Mouse (Mus musculus): ENCODE measurements around the gene Lin7b.
"Not testable (repeated sequence)": the region's sequence is repeated elsewhere in the genome, so short reads cannot be mapped to it uniquely, and the experiment has no call there.

Lin7b gene

DNA sequence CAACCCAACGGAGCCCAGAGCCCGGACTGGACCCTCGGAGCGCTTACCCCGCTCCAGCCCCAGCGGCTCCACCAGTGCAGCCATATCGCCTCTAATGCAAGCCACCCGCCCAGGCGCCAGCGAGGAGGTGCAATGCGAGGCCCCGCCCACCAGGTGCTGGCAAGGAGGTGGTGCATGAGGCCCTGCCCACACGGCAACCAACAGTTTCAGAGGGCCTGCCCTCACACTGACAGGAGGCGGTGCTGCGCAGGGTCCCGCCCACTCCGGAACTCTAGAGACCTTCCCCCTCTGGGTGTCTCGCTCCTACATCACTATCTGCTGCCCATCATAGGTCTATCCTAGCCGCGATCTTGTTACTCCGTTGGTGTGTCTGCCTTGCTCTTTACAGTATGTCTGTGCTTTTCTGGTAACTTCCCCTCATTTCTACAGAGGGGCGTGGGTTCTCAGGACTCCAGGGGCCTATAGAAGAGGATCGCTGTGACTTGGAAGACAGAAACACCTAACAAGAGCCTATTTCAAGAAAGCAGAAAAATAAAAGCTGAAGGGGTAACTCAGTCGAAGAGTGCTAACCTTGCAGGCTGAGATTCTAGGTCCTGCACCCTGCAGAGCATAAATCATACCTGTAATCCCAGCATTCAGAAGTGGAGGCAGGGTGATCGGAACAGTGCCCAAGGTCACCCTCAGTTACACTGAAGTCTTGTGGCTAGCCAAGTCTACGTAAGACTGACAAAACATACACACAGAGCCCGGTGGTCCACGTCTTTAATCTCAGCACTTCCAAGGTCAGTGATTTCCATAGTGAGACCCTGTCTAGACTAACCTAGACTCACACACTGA, at the start of gene Lin7b:
Gene Lin7b (minus strand): TSS at position 109 of the 837 bp plus-strand sequence.
- DNase-seq (ENCODE audit: low spot score), result peak; percentile 86

DNA sequence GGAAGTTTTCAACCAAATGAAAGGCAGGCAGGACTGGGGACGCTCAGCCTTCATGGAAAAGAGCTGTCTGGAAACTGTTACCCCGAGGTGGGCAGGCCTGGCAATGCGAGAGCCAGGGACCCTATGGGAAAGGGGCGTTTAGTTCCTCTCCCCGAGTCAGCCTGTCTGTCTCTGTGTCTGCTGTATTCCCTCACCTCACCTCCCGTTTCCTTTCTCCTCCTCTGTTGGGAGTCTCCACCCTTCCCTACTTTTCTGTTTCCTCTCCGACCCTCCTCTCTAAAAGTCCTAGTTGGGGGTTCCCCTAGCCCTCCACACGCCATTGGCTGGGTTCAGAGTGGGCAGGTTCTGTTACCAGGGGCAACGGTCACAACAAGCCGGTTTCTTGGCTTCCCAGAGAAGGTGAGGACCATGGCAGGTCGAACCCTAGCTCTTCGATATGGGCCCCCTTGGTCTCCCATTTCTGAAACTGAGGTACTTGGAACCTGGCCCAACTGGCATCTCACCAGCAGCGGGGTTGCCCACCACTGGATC, 47.6 kb upstream of the Lin7b start:
- no peak for DNase-seq (ENCODE audit: low spot score)

DNA sequence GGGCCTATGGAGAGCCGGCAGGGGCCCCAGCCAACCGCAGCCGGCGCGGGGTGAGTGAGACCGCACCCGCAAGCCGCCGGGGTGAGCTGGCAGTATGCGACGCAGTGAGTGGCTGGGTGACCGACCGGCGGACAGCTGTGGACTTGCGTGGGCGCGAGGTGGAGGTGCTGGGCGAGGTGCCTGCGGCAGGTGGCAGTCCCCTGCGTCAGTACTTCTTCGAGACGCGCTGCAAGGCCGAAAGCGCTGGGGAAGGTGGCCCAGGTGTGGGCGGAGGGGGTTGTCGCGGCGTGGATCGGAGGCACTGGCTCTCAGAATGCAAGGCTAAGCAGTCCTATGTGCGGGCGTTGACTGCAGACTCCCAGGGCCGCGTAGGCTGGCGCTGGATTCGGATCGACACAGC, 45.3 kb upstream of the Lin7b start:
- DNase-seq (ENCODE audit: low spot score), result no peak

DNA sequence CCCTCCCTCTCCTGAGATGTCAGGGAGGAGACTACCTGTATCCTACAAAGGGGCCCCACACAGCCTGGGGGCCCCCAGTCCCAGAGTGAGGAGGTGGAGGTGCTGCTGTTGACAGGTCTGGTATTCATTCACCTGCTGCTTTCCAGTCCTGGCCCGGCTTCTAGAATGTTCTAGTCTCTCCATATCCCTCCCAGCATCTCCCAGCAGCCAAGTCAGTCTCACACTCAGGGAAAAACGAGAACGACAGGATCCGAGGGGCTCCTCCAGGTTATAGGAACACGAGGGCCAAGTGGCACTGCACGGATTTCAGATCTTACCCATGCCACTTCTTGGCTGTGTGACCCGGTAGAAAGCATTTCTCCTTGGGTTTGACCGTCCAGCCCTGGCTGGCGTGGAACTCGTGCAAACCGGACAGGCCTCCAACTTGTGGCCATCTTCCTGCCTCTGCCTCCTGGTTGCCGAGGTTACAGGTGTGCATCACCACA, 44.4 kb upstream of the Lin7b start:
- no peak for DNase-seq (ENCODE audit: low spot score)

DNA sequence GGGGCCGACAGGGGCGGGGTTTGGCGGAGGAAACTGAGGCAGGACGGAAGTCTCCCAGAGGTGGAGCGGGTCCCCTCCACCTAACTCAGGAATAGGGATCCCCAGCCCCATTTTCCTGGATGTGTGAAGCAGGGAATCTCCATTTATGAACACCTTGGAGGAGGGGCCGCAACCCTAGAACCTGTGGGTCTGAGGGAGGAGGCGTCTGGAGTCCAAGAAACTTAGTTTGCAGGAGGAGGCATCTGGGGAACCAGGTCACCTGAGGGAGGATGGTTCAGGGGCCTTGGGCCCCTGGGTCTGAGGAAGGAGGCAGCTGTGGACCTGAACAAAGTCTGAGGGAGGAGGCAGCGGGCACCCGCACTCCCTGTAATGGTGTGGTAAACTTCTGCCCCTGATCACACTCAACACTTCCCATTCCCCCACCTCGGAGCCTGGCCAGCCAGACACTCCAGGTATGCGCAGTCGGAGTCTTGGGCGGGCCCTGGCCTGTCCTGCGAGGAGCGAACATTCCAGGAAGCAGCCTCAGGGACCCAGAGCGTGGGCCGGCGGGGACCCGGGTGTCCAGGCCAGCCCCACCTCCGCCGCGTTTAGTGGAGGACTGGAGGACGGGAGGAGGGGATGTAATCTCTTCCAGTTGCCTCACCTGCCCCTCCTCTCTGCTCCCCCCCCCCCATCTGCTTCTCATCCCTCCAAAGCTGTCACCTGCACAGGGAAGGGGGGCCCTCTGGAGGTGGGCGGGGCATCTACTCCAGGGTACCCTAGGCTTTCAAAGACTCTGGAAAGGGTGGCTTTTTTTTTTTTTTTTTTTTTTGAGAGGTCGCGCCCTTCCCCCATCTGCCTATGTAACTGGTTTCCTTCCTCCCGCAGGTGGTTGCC, 43.7 kb upstream of the Lin7b start:
- no peak for DNase-seq (ENCODE audit: low spot score)

DNA sequence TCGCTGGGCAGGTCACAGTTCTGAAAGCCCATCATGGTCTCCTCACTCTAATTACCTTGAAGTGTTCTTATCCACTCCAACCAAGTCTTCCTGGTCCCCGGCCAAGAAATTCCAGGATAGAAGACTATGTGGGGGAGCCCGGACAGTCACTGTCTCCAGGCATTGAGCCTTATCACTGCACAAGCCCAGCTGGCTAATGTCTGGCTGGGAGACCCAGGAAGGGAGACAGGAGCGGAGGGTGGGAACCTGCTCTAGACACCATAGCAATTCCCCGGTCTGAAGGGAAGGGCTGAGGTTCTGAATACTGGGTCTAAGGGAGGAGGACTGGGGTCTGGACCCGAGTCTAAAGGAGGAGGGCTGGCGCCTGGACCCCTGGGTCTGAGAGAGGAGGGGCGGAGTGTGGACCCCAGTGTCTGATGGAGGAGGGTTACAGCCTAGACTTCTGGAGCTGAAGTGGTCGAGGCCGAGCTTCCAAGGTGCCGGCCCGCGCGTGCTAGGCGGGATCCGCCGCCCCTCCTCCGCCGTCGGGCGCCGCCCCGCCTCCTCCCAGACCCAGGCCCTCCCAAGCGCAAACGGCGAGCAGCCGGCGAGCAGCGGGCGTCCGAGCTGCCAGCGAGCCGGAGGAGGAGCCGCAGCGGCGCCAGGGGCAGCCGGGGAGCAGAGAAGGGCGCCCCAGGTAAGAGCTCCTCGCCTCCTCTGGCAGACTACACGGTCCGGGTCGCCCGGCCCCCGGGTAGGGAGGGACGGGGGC, 42.9 kb upstream of the Lin7b start, which contains the start of gene Ntf5:
Gene Ntf5 (plus strand): TSS at position 583 of the 751 bp plus-strand sequence.
- DNase-seq (ENCODE audit: low spot score), result peak; percentile 63

DNA sequence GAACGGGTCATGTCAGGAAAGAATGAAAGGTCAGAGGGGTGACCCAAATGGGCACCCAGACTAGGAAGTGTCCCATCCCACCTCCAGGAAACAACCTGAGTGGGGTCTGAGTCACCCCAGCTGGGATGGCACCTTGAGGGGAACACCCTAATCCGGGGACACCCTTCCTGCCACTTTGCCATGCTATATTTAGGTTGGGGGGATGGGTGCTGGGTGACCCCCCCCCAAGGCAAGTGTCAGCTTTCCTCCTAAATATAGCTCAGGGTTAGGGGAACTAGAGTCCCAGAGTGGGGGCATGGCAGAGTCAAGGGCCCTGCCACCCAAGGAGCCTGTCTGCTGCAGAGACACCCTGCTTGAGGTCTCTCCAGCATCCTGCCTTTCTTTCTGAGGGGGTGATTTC, 42.0 kb upstream of the Lin7b start:
- DNase-seq (ENCODE audit: low spot score), result no peak

DNA sequence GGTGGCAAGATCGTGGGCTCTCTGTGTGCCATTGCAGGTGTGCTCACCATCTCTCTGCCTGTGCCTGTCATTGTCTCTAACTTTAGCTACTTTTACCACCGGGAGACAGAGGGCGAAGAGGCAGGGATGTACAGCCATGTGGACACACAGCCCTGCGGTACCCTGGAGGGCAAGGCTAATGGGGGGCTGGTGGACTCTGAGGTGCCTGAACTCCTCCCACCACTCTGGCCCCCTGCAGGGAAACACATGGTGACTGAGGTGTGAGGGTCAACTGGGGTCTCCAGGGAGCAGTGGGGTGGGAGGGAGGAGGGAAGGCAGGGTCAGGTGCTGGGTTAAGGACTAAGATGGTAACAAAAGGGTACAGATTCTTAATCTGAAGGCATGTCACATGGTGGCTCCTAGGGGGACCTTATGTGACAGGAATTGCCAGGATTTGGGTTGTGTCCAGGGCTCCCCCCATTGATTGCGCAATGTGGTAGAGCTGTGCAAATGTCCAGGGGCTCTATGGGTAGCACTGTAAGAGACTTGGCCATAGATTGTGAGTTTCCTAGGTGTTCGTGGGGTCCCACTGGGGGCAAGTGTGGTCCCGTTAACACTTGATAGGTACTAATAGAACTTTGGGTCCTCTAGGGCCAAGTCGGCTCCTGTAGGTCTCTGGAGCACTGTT, 39.2 kb upstream of the Lin7b start:
- DNase-seq (ENCODE audit: low spot score), result no peak

DNA sequence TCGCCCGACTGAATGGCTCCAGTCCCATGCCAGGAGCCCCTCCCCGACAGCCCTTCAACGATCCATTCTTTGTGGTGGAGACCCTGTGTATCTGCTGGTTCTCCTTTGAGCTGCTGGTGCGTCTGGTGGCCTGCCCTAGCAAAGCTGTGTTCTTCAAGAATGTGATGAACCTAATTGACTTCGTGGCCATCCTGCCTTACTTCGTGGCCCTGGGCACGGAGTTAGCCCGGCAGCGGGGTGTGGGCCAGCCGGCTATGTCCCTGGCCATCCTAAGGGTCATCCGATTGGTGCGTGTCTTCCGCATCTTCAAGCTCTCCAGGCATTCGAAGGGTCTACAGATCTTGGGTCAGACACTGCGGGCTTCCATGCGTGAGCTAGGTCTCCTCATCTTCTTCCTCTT, 38.6 kb upstream of the Lin7b start:
- DNase-seq (ENCODE audit: low spot score), result no peak

DNA sequence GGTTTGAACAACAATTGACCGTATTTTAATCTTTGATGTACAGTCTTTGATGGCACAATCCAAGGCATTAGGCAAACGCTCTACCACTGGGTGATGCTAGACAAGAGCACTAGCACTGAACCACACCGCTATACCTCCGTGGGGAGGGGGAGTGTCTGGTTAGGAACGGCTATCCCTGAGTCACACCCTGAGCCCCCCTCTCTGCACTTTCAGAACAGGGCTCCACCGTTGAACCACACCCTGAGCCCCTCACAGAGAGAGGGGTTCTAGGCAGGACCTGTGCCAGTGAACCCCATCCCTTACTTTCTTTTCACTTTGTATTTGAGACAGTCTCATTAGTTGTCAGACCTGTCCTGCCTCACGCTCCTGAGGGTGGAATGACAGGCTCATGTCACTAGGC, 38.0 kb upstream of the Lin7b start:
- DNase-seq (ENCODE audit: low spot score), result no peak

DNA sequence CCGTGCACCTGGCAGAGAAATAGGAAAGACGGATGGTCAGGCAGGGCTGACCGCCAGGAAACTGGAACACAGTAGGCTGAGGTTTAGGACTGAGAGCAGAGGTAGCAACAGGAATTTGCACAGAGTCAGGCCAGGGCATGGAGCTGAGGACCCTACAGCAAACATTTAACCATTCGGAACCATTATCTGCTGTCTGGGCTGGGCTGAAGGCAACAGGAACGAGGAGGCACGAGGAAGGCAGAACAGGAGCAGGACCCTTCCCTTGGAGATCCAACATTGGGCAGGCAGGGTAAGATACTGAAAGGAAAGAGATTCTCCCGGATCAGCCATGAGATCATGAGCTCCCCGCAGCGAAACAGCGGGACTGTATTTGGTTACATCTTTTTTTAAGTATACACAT, 37.5 kb upstream of the Lin7b start:
- no peak for DNase-seq (ENCODE audit: low spot score)

DNA sequence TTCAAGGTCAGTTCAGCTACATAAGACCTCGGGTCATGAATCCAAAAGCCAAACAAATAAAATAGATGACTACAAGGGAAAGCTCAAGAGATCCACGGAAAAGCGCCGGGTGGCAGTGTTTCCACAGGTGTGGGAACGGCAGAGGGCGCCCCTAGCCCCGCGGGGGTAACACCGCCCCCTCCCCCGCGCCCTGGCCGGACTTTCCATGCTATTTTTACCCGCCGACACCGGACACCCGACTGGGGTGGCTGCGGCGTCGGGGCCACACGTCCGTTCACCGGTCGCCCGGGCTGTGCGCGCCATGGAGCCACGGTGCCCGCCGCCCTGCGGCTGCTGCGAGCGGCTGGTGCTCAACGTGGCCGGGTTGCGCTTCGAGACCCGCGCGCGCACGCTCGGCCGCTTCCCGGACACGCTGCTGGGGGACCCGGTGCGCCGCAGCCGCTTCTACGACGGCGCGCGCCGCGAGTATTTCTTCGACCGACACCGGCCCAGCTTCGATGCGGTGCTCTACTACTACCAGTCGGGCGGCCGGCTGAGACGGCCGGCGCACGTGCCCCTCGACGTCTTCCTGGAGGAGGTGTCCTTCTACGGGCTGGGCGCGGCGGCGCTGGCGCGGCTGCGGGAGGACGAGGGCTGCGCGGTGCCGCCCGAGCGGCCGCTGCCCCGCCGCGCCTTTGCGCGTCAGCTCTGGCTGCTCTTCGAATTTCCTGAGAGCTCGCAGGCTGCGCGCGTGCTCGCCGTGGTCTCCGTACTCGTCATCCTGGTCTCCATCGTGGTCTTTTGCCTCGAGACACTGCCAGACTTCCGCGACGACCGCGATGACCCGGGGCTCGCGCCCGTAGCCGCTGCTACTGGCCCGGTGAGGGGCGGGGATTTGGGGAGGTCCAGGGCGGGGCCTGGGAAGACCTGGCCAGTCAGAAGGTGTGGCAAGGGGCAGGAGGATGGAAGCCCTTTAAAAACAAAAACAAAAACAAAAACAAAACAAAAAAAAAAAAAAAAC, 36.1 kb upstream of the Lin7b start:
- no peak for DNase-seq (ENCODE audit: low spot score)

DNA sequence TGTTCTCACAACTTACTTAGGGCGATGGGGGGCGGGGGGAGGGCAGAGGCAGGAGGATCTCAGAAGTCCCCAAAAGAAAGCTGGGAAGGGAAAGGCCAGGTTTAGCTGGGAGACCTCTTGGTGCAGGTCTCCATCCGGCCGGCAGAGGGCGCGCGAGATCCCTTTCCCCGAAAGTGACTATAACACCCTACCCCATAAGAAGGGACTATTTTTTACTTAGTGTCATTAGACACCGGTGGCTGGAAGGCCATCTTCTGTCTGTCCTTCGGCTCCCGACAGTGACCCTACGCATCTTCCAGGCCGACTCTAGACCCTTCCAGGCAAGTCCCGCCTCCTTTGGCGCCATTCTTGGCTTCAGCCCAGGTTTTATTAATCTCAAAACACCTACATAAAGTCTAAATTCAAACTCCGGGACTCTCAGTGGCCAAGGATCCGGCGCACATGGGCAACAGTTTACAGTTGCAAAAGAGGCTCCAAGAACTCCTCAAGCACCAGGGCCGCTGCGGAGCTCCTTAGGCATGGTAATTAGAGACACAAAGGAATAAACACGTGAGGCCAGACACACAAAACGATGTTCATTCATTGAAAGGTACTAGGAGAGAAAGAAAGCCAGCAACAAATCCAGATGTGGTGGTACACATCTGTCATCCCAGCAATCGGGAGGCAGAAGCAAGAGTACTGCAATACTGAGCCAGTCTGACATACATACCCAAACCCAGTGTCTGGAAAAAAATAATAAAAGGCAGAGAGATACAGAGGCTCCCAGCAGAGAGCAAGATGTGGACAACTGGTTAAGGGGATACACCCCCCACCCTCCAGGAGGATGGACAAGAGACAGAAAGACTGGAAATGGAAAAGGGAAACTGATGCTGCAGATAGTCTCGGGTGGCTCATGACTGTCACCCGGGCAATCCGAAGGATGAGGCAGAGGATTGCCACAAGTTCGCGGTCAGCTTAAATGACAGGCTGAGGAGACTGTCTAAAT, 35.0 kb upstream of the Lin7b start, which contains the start of gene Kcna7:
Gene Kcna7 (plus strand): TSS at position 563 of the 985 bp plus-strand sequence.
- DNase-seq (ENCODE audit: low spot score), result no peak

DNA sequence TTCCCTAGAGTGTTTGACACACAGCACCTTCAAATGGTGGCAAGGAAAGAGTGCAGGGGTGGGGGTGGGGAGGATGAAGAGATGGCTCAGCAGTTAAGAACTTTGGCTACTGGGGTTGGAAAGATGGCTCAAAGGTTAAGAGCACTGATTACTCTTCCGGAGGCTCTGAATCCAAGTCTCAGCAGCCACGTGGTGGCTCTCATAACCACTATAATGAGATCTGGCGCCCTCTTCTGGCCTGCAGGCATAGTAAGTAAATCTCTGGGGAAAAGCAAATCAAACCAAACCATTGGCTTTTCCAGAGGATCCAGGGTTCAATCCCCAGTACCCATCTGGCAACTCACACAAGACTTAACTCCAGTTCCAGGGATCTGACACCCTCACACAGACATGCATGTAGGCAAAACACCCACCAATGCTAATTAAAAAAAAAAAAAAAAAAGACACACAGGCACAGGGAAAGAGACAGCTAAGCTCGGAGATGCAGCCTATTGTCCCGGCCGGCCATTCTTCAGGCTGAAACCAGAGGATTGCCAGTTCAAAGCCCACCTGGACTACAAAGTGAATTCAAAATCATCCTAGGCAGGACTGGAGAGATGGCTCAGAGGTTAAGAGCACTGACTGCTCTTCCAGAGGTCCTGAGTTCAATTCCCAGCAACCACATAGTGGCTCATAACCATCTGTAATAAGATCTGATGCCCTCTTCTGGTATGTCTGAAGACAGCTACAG, 33.3 kb upstream of the Lin7b start:
- no peak for DNase-seq (ENCODE audit: low spot score)

DNA sequence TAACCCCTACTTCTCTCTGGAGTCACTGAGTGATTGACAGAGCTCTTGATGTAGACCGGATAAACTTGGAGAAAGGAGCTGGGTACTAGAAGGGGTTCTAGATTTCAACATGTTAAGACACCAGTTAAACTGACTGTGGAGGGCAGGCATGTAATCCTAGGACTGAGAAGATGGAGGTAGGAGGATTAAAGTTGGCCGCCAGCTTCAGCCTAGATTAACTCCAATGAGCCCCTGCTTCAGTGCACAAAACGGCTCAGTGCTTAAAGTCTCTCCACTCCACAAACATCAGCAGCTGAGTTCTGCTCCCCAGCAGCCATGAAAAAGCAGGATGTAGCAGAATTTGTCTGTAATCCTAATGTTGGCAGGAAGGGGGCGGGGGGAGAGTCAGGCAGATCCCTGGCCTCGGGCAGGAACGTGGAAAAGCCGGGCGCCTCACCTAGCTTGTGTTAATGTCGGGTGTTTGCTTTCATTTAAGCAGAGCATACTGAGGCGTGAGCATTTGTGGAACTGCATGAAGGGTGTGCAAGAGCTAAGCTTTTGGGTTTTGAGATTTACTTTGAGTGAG, 31.2 kb upstream of the Lin7b start:
- DNase-seq (ENCODE audit: low spot score), result no peak

DNA sequence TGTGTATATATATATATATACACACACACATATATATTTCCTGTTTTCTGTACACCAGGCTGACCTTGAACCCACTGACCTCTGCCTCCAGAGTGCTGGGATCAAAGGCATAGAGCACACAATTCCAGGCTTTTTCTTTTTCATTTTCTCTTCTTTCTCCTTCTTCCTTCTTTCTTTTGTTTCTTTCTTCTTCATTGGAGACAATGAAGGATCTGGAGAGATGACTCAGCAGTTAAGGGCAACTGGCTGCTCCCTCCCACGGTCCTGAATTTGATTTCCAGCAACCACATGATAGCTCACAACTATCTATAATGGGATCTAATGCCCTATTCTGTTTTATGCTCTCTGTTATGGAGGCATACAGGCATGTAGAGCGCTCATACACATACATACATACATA, 26.4 kb upstream of the Lin7b start:
- no peak for DNase-seq (ENCODE audit: low spot score)

DNA sequence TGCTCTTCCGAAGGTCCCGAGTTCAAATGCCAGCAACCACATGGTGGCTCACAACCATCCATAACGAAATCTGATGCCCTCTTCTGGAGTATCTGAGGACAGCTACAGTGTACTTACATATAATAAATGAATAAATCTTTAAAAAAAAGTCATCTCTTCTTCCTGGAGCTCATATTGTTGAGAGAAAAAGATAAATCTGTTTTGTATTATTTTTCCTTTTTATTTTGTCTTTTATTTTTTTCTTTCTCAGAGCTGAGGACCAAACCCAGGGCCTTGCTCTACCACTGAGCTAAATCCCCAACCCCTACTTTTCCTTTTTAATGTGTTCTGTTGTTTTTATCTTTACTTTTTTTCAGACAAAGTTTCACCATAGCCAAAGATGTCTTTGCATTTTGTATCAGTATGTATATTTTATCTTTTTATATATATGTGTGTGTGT, 26.0 kb upstream of the Lin7b start:
- DNase-seq (ENCODE audit: low spot score), result not testable (repeated sequence)
